Mouse (Mus musculus) left cerebral cortex, postnatal 36 days (tissue): ENCODE measurements at regions not wholly inside any gene's neighbourhood (a gene's known extent, or its start where the extent isn't known, plus 50 kb on each side); places are given as distances from the start of the nearest gene placed in this dataset.
A peak's percentile ranks its signal among the peaks of the same experiment; 100 is the strongest.

Experiments
- DNase-seq, 2 experiments: peaks; one replicate each; pipeline ENCODE4 v3.0.0; 2021 to 2022; ENCODE audit warnings: low spot score in 2 of 2, mixed read lengths in 1 of 2
- intact Hi-C: fragments of 180-260 bp; cut with DNase I; formaldehyde crosslinking; loops from one replicate; pipeline ENCODE4 v1.15.1; 2025

DNA sequence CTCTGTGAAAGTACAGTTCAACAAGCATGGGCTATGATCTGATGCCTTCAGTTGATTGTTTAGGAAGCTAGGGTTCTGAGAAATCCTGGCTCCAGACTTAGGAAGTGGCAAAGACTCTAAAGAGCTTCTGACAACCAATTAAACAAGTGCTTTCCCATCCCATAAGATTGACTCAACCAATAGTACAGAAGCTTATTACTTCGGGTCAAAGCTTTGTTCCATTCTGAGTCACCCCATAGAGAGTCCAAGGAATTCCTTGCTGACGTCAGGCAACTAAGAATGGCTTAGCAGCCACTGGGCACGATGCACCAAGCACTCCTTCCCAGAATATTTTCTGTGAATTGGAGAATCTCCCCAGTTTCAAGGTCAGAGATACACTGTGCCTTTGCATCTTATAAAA is 59.0 kb upstream of the Ntm start:
- no peak for DNase-seq
- intact Hi-C loops = no loop called here

DNA sequence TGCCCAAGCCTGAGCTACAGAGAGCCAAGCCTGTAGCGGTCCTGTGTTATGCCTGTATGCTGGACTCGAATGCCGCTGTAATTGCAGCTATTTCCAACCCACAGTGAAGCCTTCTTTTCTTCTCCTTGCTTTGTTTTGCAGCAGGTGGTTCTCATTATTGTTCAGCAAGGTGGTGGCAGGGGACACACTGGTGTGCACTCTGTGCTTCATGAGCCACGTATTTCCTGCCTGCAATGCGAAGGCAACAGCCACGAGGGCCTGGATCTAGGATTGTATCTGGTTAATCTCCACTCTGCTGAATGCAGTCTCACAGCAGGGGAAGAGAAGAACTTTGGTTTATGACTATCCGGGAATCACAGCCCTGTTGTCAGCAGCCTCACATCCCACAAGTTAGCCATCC is 62.3 kb upstream of the Ntm start:
- intact Hi-C loops = no loop called here
- no peak for DNase-seq

DNA sequence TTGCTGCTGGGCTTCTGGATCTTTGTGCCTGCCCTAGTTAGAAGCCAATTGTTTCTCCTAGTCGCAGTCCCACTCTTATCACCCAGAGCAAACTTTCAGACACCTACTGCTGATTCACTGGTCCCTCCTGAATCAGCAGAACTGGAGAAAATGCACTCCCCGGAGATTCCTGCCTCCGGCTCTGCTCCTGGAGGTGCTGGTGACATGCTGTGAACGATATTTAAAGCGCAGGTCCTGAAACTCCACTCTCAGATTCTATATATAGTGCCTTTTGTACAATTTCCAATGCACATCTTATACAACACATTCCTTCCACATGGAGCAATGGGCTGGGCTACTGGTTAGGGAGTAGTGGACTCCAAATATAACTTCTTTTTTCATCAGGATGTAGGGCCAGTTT is 64.0 kb upstream of the Ntm start:
- intact Hi-C loops = no loop called here
- DNase-seq = peak; percentile 48 to 51

DNA sequence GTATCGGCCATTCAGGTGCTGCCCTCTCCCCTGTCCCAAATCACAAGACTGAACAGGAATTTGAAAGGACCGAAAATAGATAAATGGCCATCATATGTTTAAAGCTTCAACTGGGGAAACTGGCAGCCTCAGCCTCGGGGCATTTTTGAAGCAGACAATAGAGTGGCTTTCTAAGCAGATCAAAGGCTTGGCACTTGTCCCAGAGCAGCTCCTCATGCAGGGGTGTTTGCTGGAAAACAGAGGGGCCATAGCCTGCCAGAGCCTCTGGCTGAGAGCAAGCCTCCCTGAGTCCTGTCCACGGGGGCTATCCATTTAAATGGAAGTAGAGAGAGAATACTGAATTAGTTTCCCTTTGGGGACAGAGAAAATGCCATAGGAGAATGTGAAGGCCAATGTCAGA is 77.5 kb upstream of the Ntm start:
- DNase-seq = no peak
- intact Hi-C loops = no loop called here

DNA sequence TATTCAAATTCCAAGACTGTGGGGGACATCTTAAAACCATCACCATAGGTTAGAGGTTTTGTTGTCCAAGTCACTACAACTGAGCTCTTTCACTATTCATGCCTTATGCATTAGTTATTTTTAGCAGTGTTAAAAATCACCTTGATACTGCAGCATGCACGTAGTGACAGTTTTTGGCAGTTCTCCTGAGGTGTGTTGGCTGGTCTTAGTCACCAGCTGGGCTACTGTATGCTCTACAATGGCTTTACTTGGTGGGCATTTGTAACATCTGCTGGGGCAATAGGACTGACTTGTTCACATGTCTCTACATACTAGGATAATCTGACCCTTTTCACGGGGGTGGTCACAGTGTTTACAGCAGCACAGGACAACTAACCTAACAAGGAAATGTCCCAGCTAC is 101.6 kb upstream of the Ntm start:
- intact Hi-C loops = no loop called here

DNA sequence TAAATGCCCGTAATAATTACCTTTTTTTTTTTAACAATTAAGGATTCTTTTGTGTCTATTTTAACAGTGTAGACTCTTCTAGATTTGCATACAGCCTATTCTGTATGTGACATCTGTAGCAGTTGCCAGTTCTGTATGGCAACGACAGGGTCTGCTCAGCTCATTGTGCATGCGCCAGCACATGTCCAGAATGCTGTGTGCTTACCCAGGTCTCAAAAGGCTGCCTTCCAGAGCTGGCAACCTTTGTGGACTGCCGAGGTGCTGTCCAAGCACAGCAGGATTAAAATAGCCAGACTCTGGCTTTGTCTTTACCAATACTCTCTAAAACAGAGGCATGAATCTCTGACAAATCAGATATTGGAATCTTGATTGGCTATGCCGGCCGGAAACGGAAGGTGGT is 105.0 kb upstream of the Ntm start:
- DNase-seq = no peak
- intact Hi-C loops = no loop called here

More for the DNA sequence above, 101.6 kb upstream of the Ntm start:
- DNase-seq = no peak

DNA sequence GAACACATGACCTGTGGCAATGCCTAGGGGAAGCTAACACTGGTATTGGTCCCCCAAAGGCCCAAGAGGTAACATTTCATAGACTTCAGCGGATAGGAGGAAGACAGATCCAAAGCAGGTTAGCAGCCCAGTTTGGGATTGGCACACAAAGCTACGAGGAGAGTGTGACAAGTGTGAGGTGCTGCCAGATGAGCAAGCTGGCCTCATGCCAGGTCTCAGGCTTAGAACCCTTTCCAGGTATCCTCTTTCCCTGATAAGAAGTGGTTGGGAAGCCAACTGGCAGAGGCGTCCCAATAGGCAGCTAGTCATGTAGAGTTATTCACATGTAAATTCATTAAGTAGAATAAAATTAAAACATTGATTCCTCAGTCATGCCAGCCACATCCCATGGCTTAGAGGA is 112.3 kb upstream of the Ntm start:
- no peak for DNase-seq
- intact Hi-C loops = no loop called here

DNA sequence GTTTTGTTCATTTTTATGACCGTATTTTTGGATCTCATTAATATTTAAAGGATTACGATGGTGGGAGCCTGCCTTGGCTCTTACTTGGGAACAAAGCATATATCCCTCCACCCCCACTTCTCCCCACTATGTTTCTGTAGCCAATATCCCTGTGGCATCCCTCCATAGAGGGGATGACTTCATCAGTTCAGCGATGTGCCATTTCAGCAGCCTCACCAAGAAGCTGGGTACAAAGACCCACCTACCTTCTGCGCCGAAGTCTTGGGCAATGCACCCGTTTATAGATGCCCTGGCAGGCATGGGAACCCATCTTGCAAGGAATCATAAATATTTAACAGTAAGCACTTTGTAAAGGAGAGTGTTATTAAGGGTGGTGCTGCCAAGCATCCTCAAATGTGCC is 113.1 kb upstream of the Ntm start:
- DNase-seq = peak in 1 of 2 experiments; percentile 47
- intact Hi-C loops = no loop called here

DNA sequence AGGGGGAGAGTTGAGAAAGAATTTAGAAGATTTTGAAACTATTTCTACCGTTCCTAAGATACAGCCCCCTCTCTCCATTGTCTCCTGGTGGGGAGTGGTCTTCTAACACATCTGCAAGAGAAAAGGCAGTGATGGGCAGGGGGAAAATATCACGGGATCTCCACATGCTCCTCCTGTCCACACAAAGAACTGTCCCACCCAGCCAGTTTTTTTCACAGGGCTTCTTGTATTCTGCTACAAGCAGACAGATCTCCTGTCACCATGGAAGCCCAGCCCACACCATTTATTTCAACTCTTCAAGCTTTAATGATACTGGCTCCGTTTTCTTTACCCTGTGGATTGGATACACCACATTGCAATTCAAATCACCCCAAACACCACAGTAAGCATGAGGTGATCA is 113.5 kb upstream of the Ntm start:
- DNase-seq = no peak
- intact Hi-C loops = no loop called here

DNA sequence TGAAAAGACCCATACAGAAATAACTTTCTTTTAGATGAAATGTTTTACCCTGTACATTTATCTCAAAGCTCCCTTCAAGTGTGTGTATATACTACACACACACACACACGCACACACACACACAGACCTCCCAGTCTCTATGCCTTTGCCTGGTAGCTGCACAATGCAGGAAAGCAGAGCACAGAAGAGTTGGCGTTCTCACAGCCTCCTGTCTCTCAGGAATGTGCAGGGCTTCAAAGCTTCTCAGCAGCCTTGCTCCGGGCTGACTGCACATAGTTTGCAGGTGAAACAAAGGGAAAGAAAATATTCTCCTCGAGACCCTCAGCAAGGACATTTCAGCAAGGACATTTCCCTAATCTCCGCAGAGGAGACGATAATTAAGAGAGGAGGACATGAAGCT is 139.0 kb upstream of the Ntm start:
- no peak for DNase-seq
- intact Hi-C loops = no loop called here

DNA sequence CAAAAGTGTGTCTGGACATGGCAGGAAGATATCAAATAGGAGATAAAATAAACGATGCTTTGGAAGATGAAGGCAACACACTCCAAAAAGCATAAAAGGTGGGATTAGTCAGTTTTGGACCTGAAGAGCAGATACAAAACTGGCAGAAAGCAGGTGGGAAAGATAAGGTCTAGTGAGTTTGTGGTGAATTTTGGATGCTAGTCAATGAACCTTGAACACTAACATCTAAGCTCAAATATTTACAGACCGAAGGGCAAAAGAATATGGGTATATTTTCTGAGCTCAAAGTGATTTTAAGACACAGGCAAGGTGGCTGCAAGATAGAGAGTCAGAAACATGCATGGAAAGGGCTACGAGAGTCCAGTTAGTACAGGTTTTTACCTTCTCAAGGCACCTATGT is 159.4 kb upstream of the Ntm start:
- DNase-seq = no peak
- intact Hi-C loops = no loop called here

DNA sequence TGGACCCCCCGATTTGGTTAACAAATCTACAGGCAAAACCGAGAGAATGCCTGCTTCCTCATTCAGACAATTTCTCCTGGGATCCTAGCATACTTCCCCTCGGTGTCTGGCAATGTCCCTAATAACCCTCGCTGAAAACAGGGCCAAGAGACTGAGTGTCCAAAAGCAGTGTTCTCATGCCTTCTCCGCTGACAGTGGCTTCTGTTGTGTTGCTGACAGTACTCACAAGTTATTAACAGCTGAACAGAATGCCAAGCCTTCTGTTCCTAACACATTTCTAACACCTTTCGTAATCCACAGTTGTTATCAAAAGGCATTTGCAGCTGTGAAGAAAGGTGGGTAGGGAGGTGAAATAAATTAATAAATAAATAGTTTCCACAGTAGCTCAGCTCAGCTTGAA is 166.2 kb upstream of the Ntm start:
- no peak for DNase-seq
- intact Hi-C loops = no loop called here

DNA sequence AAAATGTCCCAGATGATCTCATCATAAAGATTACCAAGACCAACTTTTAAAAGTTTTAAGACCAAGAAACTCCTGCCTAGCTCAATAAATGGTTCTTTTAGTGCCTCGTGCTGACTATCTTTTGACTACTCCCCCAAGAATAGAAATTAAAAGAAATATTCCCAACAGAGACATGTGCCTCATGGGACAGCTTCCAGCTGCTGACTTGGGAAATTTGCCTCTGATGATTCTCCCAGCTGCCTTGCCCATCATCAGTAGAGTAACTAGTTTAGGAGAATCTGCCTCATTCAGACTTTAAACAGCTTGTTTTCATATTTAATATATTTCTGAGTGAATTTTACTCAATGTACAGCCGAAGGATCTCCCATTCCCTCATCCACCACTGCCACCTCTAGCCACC is 168.7 kb upstream of the Ntm start:
- DNase-seq = no peak
- intact Hi-C loops = loop anchor here (10.0 kb wide), 1 partner anchor 167 kb away; the partner anchor contains the start of gene Ntm

DNA sequence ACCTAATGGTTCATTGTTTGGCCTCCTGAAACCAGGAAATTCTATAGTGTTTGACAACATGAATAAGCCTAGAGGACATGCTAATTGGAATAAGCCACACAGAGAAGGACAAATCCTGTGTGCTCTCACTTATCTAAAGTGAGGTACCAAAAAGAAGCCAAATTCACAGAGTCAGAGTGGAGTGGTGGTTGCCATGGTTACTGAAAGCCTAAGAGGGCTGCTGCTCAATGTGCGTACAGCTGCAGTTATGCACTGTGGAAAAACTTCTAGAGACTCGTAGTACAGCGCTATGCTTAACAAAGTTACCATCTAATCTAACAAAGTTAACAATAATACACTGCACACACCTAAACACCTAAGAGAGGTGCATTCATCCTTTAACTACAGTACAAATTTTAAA is 171.4 kb upstream of the Ntm start:
- intact Hi-C loops = loop anchor here (10.0 kb wide), 1 partner anchor 170 kb away; the partner anchor contains the start of gene Ntm
- no peak for DNase-seq

DNA sequence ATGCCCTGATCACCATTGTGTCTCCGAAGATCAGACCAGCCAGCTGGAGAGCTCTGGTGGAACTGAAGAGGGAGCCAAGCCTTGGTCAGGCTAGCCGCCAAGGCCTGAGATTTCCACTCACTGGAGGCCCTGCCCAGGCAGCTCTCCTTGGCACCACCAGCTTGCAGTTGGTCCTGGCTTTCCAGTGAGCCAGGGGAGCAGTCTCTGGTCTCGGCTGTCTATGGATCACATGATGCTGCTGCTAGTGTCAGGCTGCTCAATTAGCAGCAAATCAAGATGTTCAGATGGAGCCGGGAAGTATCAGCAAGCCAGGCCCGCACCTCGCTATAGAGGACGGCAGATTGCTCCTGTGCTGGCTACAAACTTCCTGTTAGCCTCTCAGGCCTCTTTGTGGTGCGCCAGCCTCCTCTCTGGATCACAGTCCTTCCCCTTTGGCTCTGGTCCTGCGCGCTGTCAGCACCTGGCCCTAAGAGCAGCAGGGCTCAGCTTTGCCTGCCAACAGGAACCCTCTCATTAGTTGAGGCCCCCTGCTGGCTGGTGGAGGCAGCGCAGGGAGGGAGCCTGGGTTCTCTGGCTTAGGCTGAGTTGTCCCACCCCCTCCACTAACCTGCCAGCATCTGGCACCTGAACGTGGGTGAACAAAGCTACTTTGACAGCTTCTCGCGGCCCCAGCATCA is 174.8 kb upstream of the Ntm start:
- peak; percentile 65 to 66 for DNase-seq
- intact Hi-C loops = loop anchor here (5.0 to 10.0 kb wide), 2 partner anchors 125 to 173 kb away; partner anchors contain the start of gene Ntm

DNA sequence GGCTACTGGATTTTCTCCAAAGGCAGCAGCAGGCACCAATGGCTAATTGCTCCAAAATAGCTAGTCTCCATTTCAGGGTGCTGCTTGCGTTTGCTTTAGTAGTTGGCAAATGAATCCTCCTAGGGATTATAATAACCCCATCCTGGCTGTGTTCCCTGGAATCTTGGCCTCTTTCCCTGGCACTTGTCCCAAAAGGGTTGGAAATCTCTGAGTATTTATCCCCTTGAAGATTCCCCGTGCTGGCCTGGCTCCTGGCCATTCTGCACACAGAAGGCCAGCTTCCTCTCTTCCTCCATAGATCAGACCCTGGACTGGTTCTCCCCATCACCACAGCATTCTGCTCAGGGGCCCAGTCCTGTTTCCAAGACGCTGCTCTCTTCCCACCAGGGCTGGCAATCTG is 177.2 kb upstream of the Ntm start:
- peak; percentile 79 to 84 for DNase-seq

DNA sequence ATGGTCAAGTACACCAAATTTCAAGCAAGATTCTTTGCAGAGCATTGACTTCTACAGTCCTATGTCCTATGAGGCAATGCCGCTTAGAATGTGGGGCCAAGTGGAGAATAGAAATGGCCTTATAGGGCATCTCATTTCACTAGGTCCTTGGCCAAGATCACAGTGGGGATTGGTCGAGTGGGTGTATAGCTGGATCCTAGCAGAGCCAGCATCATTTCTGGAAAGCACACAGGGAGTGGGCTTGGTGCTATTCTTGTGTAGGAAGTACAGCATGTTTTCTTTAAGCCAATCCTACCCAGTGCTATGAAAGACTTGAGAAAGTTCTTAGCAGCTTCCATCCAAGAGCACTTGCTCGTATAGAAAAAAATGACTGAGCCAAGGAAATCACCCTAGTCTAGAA is 178.2 kb upstream of the Ntm start:
- intact Hi-C loops = loop anchor here (5.0 to 10.0 kb wide), 2 partner anchors 71 to 136 kb away; no protein-coding TSS in a partner anchor
- peak; percentile 56 to 70 for DNase-seq

More for the DNA sequence above, 177.2 kb upstream of the Ntm start:
- intact Hi-C loops = loop anchor here (5.0 to 10.0 kb wide), 2 partner anchors 72 to 135 kb away; no protein-coding TSS in a partner anchor

DNA sequence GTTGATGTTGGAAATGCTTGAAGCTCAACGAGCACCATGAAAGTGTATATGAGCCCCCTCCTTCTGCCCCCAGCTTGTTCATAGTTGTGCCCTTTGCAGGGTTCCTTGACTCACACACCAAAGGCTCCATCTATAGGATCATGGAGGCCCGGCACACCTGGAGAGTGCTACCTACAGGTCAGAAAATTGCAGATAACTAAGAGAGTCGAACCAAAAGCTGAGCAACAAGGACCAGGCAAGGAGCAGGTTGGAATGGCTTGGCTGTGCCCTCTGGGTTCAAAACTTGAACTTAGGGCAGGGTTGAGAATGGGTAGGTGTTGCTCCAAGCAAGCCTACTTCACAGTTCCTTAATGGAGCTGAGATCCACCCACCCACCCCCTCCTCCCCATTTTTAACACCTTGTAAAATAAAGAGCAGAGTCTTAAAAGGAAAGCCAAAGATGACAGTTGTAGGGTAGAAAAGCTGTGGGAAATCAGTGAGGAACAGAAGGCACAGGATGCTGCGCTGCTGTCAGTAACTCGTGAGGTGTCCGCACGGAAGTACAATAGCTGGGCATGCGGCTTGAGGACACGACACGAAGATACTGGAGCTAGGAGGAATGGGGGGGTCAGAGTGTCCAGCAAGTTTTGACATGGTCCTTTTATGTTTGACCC is 180.0 kb upstream of the Ntm start:
- intact Hi-C loops = loop anchor here (5.0 to 10.0 kb wide), 2 partner anchors 69 to 138 kb away; no protein-coding TSS in a partner anchor
- peak; percentile 26 to 36 for DNase-seq

DNA sequence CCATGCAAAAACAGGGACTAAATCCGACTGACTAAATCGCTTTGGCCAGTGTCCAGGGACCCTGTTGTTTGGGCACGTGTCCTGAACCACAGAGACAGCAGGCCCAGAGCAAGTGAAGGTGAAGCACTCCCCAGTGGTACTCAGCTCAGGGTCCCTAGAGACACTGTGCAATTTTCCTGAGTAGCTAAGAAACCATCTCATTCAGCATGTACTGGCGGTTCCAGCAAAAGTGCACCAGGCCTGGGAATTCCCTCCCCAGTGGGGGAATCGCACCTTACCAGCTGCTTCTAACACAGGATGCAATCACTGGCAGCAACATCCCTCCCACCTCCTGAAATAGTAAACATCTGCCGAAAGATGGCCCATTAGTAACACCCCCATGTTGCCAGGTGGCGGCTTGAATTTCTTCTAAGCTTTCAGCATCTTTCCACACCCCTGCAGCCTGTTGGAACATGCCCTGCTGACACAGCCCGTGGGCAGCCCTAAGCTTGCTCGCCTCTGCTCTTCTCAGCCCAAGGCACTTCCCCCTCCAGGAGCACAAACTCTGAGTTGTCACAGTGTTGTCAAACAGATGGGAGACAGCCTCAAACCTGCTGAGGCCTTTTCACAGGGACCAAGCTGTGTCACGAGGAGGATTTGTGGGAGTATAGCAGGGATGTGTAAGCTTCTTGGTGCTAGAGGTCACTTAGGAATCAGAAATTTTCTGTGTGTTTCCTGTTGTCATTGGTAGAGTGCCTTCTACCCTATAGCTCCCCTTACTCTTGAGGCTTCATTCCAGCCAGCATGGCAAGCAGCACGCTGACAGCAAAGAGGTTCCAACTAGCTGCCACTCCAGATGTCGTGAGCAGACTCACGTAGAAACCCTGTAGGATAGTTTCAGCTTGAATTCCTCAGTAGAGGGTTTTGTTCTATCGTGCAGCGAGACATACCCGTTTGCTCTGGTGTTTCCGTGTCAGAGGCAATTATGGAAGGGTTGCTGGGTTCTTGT is 186.8 kb upstream of the Ntm start:
- peak; percentile 36 to 53 for DNase-seq

DNA sequence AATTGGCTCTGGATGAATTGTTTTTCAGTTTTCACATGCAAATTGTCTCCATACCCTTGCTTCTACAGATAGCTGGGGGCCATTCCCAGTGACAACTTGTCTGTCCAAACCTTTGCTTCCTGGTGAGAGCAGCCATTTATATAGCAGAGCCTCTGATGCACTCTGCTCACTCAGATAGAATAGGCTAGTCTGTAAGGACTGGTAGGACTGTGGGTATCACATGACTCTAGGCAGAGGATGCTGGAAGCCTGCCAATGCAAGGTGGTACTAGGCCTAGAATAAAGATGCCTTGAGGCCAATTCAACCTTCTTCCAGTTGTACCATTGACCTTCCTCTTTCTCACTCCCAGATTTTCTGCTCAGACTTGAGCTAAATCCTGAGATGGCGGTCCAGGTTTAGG is 188.2 kb upstream of the Ntm start:
- no peak for DNase-seq
- intact Hi-C loops = no loop called here

More for the DNA sequence above, 186.8 kb upstream of the Ntm start:
- intact Hi-C loops = loop anchor here (10.0 kb wide), 1 partner anchor 145 kb away; no protein-coding TSS in a partner anchor
